Mouse (Mus musculus): ENCODE results near the gene Ifi213.
"Not testable (repeated sequence)": the region's sequence is repeated elsewhere in the genome, so short reads cannot be mapped to it uniquely, and the experiment has no call there.

Gene Ifi213

DNA sequence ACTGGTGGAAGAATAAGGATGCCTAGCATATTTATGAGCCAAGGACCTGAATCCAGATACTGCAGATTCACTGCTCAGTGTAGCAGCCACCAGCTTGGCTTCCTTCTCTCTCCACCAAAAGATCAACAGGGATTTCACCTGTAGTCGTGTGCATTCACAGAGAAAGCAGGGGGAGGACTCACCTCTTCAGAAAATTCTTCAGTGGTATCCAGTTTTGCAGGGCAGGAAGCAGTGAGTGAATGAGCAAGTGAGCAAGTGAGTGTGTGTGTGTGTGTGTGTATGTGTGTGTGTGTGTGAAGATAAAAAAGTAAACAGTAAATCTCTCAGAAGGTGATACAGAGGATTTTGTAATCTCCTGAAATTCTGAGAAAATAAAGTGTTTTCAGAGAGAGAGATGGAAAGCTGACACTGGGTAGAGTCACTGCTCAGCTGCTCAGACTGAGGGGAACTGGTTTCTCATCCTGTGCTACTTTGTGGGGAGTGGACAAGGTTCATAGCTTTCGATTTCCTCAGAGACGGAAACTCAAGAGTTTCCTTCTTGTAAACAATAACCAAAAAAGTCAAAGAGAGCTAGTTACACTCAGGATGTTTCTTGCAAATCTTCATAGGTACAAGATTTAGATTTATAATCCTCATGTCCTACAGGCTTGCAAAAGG is at the start of gene Ifi213:
Gene Ifi213, minus strand, starts transcription at position 437 of the 657 bp plus-strand sequence.
- not testable (repeated sequence) for DNase-seq (ENCODE audit: low spot score)

DNA sequence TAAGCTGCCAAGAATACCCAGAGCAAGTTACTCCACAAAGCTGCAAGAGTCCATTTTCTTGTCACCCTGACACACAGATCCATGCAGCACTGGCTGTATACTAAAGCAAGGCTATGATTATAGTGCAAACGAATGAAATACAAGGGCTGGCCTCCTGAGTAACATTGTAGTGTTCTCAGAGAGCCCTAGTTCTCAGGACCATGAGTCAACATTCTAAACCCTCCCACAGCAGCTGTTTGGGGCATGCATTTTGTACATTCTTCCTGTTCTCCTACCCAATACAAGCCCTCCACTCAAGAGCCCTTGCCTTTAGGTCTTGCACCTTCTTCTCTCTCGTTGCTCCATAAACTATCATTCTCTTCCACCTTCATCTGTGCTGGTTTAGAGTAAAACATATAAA is 46.3 kb upstream of the Ifi213 start:
- no peak for DNase-seq (ENCODE audit: low spot score)

DNA sequence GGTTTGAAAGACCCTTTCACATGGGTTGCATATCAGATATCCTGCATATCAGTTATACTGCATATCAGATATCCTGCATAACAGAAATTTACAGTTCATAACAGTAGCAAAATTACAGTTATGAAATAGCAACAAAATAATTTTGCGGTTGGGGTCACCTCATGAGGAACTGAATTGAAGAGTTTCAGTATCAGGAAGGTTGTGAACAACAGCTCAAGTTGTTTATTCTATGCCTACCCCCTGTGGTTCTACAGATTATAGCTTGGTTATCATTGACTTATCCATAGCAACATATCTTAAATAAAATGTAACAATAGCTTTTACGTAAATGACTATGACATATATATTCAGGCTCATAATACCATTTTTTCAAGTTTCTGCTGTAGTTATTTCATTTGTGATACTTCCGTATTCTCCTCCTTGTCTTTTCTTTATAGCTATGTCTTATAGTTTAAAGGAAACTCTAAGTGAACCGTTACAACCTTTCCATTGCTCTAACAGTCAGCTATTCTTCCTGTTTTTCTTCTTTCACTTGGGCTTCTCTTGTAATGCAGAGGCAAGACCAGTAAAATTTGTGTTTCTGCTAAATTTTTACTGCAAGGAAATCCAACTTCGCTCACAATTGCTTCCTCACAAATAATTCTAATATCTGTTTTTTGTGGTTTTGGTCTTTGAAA is 35.0 kb upstream of the Ifi213 start:
- DNase-seq (ENCODE audit: low spot score), result no peak

DNA sequence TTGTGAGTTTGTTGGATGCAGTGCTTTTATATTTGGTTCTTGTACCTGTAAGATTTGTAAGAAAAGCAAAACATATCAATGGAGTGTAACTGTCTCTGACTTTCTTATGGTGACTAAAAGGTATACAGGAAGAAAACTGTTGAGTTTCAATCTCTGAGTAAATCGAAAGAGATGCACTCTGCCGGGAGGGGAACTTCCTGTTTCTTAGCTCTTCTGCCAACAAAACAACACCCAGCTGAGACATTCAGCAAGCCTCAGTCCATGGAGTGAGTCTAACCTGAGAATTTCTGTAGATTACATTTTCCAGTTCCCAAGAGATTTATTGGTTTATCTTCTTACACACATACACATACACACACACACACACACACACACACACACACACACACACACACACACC is 31.5 kb upstream of the Ifi213 start, which contains the start of gene Ifi209:
Gene Ifi209, plus strand, starts transcription at position 296 of the 400 bp plus-strand sequence.
- not testable (repeated sequence) for DNase-seq (ENCODE audit: low spot score)

DNA sequence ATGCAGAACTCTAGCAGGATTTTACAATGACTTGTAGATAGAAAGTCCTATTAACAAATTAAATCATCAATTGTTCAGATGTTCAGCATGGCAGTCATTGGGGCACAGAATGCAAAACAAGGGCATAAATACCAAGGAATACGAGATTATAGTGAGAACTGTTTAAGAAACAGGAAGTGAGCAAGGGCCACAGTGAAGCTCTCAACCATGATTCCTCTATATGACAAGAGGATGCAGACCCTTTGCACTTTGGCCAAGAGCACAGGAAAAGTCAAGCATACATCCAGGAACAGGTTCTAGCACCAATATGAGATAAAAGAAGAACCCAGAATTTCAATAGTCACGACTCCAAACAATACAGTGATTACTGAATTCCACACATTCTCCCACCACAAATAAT is 27.6 kb upstream of the Ifi213 start:
- DNase-seq (ENCODE audit: low spot score), result no peak

DNA sequence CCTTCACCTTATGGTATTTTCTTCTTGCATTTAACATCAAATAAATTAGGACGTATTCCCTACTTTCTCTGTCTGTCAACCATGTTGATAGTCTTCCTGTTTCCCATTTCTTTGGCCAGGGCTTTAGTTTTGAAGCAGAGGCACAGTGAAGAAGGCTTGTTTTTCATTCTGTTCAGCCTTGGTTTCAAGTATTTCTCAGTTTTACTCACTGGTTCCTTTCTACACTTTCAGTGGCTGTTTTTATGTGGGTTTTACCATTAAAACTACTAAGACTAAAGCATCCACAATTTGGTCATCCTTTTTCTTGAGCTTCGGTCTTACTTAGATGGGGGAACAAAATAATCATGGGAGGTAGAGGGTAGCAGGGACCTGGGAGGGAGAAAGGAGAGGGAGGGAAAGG is 25.0 kb upstream of the Ifi213 start:
- no peak for DNase-seq (ENCODE audit: low spot score)

DNA sequence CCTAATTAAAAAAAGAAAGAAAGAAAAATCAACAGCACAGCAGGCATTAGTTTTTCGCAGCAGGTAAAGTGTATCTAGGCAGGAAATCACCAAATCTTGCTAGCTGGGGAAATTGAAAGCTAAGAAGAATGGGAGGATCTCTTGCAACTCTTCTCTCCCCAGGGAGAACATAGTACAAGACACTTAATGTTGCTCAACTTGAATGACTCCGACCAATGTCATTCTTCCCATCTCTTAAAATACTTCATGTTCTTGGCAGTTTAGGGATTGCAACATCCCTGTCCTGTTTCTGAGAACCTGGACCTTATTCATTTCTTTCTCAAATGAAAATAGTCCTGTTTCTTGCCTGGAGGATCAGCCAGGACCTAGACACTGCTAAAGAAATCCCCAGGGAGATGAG is 23.1 kb upstream of the Ifi213 start:
- DNase-seq (ENCODE audit: low spot score), result not testable (repeated sequence)

DNA sequence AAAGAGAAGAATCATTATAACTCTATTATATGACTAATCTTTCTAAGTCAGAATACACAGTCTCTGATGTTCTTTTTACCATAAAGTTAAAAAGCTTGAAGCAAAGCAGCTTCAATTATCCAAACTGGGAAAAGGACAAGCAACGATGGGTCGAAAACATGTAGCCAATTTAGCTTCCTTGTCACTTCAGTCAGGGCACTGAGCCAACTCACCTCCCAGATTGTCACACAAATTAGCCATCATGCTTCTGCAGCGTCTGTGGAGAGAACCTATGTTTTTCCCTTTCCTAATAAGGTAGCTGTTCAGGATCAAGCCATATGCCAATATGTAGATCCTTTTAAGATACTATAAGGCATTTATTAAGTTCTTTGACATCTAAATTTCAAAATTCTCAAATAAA is 11.2 kb upstream of the Ifi213 start:
- DNase-seq (ENCODE audit: low spot score), result not testable (repeated sequence)

DNA sequence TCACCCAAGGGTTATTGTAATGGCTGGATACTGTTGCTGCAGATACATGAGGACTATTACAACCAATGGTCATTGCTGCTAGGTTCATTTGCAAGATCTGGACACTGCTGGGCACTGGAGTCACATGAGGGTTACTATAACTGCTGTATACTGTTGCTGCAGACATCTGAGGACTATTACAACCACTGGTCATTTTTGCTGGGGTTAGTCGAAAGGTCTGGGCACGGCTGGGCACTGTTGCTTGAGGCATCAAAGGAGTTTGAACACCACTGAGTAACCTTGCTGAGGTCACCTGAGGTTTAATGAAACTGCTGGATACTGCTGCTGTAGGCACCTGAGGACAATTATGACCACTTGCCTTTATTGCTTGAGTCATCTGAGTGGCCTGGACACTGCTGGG is 9.4 kb downstream of the Ifi213 start:
- not testable (repeated sequence) for DNase-seq (ENCODE audit: low spot score)

DNA sequence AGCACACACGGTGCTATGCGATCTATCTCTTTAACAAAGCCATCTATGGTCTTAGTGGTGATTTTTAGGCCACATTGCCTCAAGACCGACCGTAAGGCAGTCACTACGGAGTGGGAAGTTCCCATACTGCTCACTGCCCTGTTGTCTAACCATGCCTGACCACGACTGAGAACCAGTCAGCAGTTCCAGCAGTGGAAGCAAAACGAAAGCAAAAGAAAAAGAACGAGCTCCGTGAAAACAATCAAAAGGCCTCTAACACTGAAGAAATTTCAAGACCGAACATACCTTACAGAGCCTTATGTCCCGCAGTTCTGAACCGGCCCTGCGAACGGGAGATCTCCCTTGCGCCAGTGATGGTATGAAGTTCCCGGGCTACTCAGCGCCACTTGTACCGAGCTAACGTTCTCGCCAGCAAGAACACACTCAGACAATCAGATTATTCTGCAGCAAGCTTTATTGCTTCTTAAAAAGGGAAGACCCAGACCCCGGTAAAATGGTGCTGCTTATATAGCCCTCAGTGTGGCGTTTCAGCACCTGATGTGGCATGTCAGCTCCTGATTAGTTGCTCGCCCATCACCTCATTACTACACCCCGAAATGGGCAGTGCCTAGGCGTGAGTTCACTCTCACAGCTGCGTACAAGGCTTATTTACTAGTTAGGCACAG is 19.0 kb downstream of the Ifi213 start:
- no peak for DNase-seq (ENCODE audit: low spot score)

DNA sequence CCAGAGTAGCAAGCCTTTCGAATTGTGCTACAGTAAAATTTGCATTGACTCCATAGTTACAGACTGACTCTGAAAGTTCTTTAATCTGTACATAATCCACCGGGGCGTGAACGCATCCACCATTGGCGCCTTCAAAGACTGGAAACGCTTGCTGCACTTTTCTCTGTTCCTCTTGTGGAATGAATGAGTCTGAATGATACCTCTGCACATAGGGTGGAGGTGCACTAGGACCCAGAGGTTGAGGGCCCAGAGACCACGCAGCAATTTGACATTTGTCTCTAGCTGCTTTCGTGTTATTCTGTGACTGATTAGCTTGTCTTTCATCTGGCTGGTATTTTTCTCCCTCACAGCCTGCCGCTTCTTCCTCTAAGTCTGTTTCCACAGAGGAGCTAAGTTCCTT is 20.0 kb downstream of the Ifi213 start:
- DNase-seq (ENCODE audit: low spot score), result no peak

DNA sequence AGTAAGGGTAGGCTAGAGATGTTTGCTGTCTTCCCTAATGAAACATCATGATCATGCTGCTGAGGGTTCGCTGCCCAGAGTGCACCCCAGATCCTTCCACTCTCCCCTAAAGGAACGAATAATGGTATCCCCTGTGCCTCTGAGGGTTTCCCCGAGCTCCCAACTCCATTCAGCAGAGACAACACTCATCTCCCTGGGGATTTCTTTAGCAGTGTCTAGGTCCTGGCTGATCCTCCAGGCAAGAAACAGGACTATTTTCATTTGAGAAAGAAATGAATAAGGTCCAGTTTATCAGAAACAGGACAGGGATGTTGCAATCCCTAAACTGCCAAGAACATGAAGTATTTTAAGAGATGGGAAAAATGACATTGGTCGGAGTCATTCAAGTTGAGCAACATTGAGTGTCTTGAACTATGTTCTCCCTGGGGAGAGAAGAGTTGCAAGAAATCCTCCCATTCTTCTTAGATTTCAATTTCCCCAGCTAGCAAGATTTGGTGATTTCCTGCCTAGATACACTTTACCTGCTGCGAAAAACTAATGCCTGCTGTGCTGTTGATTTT is 48.5 kb downstream of the Ifi213 start:
- not testable (repeated sequence) for DNase-seq (ENCODE audit: low spot score)

DNA sequence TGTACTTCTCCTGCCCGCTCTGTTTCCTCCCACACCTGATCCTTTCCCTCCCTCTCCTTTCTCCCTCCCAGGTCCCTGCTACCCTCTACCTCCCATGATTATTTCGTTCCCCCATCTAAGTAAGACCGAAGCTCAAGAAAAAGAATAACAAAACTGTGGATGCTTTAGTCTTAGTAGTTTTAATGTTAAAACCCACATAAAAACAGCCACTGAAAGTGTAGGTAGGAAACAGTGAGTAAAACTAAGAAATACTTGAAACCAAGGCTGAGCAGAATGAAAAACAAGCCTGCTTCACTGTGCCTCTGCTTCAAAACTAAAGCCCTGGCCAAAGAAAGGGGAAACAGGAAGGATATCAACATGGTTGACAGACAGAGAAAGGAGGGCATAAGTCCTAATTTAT is 50.3 kb downstream of the Ifi213 start:
- DNase-seq (ENCODE audit: low spot score), result not testable (repeated sequence)

DNA sequence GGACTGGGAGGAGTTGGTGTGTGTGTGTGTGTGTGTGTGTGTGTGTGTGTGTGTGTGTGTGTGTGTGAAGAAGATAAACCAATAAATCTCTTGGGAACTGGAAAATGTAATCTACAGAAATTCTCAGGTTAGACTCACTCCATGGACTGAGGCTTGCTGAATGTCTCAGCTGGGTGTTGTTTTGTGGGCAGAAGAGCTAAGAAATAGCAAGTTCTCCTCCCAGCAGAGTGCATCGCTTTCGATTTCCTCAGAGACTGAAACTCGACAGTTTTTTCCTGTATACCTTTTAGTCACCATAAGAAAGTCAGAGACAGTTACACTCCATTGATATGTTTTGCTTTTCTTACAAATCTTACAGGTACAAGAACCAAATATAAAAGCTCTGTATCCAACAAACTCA is 63.3 kb downstream of the Ifi213 start, which contains the start of gene Ifi214:
Gene Ifi214, minus strand, starts transcription at position 167 of the 400 bp plus-strand sequence.
- DNase-seq (ENCODE audit: low spot score), result not testable (repeated sequence)

DNA sequence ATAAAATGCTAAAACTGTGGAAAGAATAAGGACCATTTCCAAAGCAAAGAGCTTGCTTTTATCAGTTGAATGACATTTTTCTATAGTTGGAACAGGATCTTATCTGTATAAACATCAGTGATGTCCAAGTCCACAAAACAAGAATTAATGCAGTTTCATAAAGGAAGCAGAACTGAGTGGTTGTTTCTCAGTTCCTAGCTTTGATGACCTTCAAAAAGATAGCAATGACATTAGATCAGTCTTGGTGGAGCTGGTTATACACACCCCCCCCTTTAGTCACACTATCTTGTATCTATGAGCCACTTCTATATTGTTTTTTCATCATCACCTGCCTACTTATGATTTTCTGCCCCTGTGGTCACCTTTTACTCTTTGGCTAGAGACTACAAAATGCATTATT is 77.6 kb downstream of the Ifi213 start:
- no peak for DNase-seq (ENCODE audit: low spot score)
